Mouse (Mus musculus) E14TG2a.4 (cell line): ENCODE results near the gene Swsap1.

Source experiments
- CTCF ChIP-seq: conservative IDR thresholded peaks from 2 replicates; pipeline ENCODE4 v1.5.1; 2014; ENCODE audit warnings: low read length
- POU5F1 ChIP-seq: IDR thresholded peaks from 2 replicates; pipeline ENCODE4 v1.6.1; 2014; ENCODE audit warnings: low read length, borderline replicate concordance

GRCm38 (mm10) chr9:21927208-21927753, 28.3 kb upstream of the Swsap1 start, which contains the start of the genes Ccdc159 and Tmem205:
- TF ChIP-seq CTCF (no peak), POU5F1 (no peak)
